Mouse (Mus musculus) urinary bladder, adult 2 months (tissue): ENCODE results near the gene Smarcc1. TPM values are rescaled to one million over a fixed set of nuclear protein-coding genes. Genes with fewer than 3 reads are reported as not detected.

ENCODE experiments used
- DNase-seq: peaks from one replicate; pipeline ENCODE4 v3.0.0; 2022; ENCODE audit warnings: low spot score
- polyA plus RNA-seq: library from polyadenylated mRNA; depleted of rRNA; stranded (reverse); fragments of >200 nt; gene quantifications from 2 replicates; pipeline ENCODE4 v1.2.3, GENCODE M21; 2012

Gene Smarcc1
- polyA plus RNA-seq, 1 experiment = 18.4 TPM

DNA sequence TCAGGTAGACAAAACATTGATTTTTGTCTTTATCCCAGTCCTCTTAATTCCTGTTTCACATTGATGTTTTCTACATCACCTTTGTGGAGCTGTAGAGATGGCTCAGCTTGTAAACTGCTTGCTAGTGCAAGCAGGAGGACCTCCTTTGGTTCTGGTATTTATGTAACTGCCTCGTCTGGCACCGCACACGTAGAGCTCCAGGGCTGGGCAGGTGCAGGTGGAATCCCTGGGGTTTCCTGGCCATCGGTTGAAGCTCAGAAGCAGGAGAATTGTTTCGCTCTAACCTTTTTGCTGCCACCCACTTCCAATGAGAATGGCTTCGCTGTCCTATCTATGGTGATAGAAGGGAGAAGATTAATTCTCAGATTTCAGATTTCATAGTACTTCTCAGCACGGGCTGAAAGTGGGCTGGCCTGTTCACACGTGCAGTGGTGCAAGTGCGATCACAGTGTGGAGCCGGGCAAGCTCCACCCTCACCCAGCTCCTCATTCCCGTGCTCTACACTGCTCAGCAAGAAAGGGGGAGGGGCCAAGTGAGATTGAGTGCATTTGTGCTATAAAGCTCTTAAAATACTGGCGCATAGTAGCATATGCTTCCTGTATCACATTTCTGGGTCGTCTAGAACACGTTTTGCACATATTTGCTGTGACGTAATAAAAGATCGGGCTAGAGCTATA lies 113.0 kb downstream of the Smarcc1 start:
- DNase-seq = no peak

DNA sequence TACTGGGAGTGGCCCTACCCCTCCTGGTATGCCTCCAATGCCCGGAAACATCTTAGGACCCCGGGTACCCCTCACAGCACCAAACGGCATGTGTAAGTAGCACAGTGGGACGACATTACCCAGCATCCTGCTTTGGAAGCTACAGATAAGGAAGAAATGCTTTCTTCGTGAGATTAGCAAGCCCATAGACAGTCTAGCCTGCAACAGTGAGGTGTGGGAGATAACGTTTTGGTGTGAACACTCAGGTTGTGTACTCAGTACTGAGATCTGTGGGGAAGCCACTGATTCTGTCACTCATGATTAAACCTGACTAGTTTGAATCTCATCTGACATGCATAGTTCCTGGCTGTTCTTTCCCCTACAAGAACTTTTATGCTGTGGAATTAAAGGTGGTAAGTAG lies 117.5 kb downstream of the Smarcc1 start:
- no peak for DNase-seq

DNA sequence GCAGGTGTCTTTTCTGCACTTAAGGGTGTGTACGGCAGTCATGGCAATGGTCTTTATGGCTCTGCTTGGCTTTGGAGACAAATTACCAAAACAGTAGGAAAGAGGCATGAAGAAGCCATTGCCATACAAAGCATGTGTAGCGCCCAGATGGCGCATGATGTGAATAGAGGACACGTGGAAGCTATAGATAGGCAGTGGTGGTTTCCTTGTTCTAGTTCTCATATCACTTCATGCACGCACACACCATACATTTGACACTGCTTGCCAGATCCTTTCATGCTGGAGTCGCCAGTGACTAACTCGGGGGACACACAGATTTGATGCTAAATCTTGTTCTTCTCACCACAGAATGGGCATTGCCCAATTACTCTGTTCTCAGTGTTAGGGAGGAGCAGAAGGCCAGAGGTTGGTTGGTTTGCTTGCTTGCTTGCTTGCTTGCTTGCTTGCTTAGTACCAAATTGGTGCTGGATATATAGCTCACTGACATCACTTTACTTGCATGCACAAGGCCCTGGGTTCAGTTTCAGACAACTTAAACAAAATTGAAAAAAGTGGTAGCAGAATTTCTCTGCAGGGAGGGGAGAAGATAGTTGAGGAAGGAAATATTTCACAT lies 125.8 kb downstream of the Smarcc1 start, which contains the start of gene Cspg5:
Gene Cspg5 (plus strand): TSS at position 563 of the 613 bp plus-strand sequence.
- no peak for DNase-seq

DNA sequence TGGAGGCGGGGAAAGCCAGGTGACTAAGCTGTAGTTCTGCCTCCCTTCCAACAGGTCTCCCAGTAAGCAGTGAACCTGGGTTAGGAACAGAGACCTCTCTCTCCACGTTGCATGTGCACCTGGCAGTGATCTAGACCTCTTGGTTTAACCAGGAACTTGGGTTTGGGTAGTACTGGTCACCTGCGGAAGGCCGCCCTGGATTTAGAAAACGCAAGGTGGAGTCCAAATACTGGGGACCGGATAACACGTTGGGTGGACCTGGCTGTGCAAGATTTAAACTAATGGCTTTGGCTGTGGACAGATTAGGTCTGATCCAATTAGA lies 127.0 kb downstream of the Smarcc1 start:
- no peak for DNase-seq

DNA sequence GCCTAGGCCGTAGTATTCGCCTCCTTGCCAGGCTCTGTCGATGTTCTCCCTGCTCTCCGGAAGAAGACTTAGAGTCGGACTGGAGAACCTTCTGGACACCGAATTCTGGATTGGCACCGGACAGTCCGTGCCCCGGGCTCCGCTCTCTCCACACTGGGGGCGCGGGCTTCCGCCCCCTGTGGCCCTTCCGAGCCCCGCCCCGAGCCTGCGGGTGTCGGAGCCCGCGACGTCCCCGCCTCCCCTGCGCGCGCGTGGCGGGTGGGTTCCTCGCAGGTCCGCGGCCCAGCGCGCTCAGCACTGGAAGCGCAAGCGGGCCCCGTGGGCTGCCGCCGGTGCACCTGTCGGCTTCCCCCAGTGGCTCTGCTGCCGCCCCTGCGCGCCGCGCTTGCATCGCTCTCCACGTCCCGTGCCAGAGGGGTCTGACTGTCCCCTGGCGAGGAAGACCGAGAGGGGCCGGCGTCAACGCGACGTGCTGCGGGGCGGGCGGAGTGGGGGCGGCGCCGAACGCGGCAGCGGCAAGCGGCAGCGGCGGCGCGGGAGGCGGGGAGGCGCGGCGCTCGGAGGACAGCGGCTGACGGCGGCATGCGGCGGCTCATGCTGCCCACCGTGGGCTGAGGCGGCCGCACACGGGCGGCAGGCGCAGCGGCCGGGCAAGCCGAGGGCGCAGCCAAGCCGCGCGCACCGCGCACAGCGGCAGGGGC lies 127.5 kb downstream of the Smarcc1 start:
- DNase-seq = peak; percentile 44

DNA sequence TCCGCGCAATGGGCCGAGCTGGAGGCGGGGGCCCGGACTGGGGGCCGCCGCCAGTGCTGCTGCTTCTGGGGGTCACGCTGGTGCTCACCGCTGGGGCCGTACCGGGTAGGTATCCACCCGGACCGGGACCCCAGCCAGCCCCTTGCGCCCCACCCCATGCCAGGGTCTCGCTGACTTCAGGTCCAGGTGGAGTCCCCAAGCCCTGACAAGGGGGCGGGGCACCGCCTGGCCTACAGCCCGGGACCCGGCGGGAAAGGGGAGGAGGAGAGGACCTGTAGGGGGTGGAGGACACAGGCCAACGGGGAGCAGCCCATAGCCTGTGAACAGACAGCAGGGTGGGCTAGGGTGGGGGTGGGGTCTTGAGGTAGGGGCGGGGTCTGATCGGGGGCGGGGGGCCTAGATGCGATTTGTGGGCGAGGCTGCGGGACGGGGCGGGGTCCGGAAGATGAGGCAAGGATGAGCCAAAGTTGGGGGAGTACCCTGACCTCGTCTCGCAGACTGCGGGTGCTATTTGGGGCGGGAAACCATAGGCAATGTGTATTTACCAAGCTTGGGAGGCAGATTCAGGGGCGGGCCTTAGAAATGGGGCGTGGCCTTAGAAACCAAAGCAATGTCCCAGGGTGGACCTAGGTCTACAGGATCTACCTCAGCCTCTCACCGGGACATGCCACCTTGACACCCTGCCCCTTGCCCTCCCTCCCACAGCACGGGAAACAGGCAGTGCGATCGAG lies 128.2 kb downstream of the Smarcc1 start:
- peak; percentile 41 for DNase-seq

DNA sequence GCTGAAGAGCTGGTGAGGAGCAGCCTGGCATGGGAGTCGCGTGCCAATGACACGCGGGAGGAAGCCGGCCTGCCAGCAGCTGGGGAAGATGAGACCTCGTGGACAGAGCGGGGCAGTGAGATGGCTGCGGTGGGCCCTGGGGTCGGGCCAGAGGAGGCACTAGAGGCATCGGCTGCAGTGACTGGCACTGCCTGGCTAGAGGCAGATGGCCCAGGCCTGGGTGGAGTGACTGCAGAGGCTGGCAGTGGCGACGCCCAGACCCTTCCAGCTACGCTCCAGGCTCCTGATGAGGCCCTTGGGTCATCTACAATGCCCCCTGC lies 128.8 kb downstream of the Smarcc1 start:
- DNase-seq = no peak

DNA sequence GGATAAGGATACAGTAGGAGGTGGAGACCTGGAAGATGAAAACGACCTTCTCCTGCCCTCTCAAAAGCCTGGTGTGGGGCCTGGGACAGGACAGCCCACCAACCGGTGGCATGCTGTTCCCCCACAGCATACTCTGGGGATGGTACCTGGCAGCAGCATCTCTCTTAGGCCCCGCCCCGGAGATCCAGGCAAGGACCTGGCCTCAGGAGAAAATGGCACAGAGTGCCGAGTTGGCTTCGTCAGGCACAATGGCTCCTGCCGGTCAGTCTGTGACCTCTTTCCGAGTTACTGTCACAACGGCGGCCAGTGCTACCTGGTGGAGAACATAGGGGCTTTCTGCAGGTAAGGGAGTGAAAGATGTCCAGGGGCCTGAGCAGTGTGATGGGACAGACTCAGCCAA lies 129.5 kb downstream of the Smarcc1 start:
- no peak for DNase-seq

DNA sequence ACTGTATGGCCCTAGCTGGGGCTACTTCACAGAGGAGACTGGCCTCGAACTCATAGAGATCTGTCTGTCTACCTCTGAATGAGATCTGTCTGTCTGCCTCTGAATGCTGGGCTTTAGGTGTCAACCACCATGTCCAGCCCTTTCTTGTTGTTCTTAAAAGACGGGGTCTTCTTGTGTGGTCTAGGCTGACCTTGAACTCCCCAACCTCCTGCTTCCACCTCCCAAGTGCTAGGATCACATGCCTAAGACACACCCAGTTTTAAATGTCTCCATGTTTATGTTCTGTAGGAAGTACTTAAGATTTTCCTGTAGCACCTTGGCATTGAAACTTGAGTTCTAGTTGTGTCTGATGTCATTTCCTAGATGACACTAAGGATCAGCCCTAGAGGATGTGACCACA lies 131.4 kb downstream of the Smarcc1 start:
- no peak for DNase-seq

DNA sequence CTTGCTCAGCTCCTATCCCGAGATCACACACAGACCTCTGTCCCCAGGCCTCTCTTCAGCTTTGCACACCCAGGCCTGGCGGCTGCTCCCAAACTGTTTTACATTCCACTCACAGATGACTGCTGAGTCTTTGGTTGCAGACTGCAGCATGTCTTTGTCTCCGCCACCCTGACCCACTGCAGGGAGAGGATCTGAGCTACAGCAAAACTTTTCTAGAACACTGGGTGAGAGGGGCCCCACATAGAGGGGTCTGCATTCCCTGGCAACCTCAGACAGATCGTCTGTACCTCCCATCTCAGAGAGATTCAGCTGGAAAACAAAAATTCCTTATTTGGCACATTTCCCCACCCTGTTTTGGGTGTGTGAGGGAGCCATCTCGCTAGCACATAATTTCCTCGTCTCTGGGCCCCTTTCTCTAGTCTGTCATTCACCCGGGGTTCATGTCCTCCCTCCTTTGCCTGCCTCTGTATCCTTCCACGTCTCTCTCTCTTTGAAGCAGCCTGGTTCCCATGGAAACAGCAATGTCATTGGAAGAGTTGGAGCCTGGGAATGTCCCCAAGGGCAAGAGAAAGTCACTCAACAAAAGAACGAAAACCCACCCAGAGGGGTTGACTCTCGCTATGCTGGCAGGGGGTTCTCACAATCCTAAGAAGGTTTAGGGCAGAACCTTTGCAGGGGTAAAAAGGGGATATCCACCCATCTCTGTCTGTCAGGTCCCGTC lies 132.5 kb downstream of the Smarcc1 start:
- DNase-seq = no peak

DNA sequence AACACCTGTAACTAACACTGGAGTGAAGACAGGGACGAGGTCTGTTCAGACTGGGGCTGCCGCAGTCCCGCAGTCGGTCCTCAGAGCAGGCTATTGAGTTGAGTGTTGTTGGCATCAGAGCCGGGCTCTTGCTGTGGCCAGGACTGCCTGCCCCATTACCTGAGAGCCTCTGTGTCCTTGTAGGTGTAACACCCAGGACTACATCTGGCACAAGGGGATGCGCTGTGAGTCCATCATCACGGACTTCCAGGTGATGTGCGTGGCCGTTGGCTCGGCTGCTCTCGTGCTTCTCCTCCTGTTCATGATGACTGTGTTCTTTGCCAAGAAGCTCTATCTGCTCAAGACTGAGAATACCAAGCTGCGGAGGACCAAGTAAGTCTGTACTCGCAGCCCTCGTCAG lies 133.3 kb downstream of the Smarcc1 start:
- DNase-seq = no peak

DNA sequence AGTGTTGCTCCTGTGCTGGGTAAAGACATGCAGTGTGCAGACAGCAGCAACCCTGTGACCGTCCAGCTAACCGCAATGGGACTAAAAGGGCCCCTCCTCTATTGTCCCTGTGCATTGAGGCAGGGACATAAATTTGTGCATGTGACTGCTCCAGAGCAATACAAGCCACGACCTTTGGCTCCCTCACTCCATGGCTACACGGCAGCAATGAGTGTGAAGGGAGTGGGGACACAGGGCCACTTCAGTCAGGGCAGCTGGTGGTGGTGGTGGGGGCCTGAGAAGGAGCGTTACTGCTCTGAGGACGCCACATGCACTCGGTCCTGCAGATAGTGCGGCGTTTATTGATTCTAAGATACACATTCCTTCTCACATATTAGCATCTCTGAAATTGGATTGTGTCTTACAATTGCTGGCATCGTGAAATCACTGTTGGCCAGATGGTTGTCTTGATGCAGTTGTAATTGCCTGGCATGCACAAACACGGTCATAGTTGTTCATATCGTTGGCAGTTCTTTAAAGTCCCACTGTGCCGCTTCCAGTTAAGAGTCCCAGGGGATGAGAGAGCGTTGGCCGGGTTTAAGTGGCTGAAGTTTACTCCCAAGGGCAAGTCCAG lies 138.0 kb downstream of the Smarcc1 start:
- DNase-seq = no peak

DNA sequence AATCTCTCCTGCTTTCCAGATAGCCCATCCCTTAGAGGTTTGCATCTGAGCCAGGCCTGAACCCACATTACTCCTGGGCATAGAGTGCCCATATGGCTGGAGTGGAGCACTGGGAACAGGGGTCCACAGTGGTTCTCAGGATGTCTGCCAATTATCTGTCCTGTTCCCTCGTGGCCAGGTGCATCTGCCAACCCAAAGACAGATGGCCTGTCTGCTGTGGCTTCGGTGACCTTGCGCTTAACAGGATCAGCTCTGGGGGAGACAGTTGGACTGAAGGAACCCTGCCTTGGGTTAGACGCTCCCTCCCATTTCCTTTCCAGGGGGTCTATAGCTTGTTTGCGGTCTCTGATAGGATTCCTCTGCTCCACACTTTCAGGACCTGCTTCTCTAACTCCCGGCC lies 141.1 kb downstream of the Smarcc1 start:
- no peak for DNase-seq

DNA sequence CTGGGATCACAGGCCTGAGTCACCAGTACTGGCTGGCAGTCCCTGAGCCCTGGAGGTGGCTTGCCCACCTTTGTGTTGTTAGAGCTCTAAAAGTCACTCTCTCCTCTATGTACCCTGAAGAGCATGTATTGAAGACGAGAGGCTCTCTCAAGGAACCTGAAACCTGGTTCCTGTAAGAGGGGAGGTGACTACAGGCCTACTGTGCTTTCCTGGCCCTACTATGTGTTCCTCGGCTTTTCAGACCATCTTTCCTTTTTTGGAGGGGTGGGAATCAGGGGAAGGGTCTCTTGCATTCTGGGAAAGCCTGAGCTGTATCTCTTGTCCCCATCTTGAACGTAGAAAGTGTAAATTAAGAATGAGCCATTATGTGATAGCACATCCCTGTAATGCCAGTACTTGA lies 141.6 kb downstream of the Smarcc1 start:
- no peak for DNase-seq

DNA sequence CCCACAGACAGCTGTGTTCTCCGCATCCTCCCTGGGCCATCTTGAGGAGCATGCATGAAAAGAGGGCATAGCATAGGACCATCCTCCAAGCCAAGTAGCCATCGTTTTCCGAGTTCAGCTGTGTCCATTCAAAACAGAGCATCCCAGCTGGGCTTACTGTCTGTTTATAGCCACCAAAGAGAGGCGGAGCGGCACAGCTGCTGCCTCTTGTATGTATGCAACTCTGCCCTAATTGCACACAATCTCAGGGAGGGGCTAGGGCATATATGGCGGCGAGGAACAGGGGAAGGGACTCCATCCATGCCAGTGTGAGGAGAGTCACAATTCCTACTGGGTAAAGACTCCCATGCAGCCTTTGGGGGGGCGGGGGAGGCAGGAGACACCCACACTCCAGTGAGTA lies 145.7 kb downstream of the Smarcc1 start:
- DNase-seq = no peak

DNA sequence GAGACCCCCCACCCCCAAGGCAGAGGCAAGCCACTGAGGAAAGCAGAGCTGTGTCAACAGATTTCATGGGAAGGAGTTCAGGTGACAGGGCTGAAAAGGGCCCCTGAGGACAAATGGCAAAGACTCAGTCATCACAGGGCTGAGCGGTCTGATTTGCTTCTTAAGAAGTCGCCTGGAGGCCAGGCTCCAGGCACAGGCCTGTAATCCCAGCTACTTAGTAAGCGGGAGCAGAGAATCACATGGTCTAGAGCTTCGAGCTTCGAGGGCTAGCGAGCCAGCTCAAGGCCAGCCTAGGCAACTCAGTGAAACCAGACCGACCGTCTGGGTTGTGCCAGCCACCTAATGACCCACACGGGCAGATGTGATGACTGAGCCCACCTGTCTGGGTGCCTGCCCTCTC lies 147.5 kb downstream of the Smarcc1 start:
- no peak for DNase-seq

DNA sequence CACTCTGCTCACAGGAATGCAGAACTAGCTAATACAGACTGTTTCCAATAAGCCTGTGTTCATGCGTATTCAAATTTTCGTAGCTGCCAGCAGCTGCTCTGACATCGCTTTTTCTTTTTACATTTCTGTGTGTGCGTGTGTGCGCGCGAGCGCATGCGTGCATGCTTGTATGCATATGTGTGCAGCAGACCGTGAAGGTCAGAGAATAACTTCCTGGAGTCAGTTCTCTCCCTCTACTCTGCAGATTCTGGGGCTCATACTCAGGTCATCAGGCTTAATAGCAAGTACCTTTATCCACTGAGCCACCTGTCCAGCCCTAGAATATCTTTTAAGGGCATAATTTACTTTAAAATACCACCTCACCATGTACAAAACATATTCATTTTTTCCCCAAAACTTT lies 150.9 kb downstream of the Smarcc1 start:
- DNase-seq = no peak

DNA sequence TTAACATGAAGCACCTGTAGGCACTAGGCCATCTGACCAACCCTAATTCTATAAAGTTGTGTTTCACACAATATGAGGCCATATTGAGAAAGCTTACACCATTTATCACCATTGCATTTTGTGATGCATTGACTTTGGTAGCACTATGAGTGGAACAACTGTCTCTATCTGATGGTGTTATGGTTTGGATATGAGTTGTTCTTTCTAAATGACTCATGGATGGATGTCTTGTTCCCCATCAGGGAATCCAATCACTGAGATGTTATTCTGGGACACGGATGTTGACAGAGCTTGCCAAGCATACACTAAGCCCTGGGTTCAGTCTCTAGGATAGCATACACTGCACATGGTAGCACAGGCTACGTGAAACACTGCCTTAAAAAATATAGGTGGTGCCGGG lies 154.8 kb downstream of the Smarcc1 start:
- no peak for DNase-seq

DNA sequence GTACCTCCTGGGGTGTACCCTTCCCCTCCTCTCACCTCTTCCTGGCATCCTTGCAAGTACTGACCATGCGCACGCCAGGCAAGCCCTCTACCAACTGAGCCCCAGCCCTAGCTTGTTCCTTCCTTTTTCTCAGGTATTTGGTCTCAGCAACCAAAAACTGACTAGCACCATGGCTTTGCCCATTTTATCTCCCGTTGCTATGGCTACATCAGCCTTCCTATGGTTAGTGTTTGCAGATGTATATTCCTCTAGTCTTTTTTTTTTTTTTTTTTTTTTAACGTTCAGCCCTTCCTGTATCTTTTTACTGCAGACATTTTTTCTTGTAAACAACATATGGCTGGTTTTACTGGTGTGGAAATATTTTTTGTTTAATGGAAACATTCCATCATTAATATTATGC lies 156.0 kb downstream of the Smarcc1 start:
- DNase-seq = no peak

DNA sequence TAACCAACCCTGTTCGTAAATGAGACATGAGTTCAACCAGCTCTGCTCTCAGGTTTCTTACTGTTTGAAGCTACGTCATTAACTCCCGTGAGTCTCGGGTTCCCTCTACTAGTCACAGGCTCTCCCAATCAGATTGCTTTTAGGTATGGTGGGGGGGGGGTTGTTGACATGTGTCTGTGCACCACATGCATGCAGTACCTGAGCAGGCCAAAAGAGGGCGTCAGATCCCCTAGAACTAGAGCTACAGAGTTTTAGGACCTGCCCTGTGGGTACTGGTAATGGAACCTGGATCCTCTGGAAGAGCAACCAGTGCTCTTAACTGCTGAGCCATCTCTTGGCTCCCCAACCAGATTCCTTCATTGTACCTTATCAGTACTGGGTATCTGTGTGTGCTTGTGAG lies 158.4 kb downstream of the Smarcc1 start:
- no peak for DNase-seq

DNA sequence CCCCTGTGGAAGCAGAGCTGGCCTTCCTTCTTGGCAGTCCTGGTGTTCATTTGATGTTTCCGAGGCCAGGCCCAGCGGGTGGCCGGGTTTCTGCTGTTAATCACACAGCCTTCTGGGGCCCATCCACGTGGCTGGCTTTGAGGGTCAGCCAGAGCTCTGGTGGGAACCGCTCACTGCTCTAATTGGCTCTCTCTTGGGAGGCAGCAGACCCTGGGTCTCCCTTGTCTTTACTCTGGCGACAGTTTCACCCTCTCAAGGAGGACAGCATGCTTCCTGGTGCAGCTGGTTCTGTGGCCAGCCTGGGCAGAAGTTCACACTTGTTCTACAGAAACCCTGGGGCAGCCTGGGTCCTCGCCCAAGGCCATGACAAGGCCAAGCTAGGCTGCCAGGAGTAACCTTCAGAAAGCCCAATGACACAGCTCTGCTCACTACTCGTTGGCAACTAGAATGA lies 159.9 kb downstream of the Smarcc1 start:
- no peak for DNase-seq
